Mouse (Mus musculus) bone marrow macrophage, adult 2 months (primary cell): Measurements from ENCODE around the gene Cbx3.

Experiments
- CTCF ChIP-seq: IDR thresholded peaks from 2 replicates; pipeline ENCODE4 v1.5.1; 2012; ENCODE audit warnings: low read depth, mild to moderate bottlenecking, low read length, moderate library complexity
- POLR2A ChIP-seq: IDR thresholded peaks from 2 replicates; pipeline ENCODE4 v1.6.1; 2012; ENCODE audit warnings: mild to moderate bottlenecking, low read depth, low read length, borderline replicate concordance

- TF ChIP-seq CTCF: no peak
- no peak for TF ChIP-seq POLR2A
Observed at GRCm38 (mm10) chr6:51471782-51472181, 1.6 kb downstream of the Cbx3 start.
